Mouse (Mus musculus) mesoderm, embryonic 11.5 days (tissue): ENCODE measurements at regions not wholly inside any gene's neighbourhood (a gene's known extent, or its start where the extent isn't known, plus 50 kb on each side); places are given as distances from the start of the nearest gene placed in this dataset.
"Not testable (repeated sequence)": the region's sequence is repeated elsewhere in the genome, so short reads cannot be mapped to it uniquely, and the experiment has no call there.

ENCODE experiments used
- DNase-seq: peaks from one replicate; pipeline ENCODE4 v3.0.0-alpha.2; 2012; ENCODE audit warnings: low read depth, low spot score

- no peak for DNase-seq
These were observed 60.8 kb downstream of the Dmrta2 start for GRCm38 (mm10) chr4:110038696-110039095.

- no peak for DNase-seq
These were observed 67.2 kb downstream of the Dmrta2 start for GRCm38 (mm10) chr4:110044851-110045618.

GRCm38 (mm10) chr4:110045651-110046269, 67.9 kb downstream of the Dmrta2 start:
- no peak for DNase-seq

- DNase-seq: no peak
These were observed 68.4 kb downstream of the Dmrta2 start for GRCm38 (mm10) chr4:110046270-110046651.

GRCm38 (mm10) chr4:110050393-110051280, 72.8 kb downstream of the Dmrta2 start:
- DNase-seq: peak; percentile 94

GRCm38 (mm10) chr4:110051281-110051665, 73.4 kb downstream of the Dmrta2 start:
- DNase-seq: no peak

- DNase-seq: peak; percentile 43
These were observed 74.0 kb downstream of the Dmrta2 start for GRCm38 (mm10) chr4:110051872-110052271.

- DNase-seq: no peak
These were observed 75.1 kb downstream of the Dmrta2 start for GRCm38 (mm10) chr4:110052998-110053397.

GRCm38 (mm10) chr4:110073836-110074235, 96.0 kb downstream of the Dmrta2 start:
- DNase-seq: no peak

GRCm38 (mm10) chr4:110083371-110083770, 105.5 kb downstream of the Dmrta2 start:
- no peak for DNase-seq

GRCm38 (mm10) chr4:110087570-110088247, 109.9 kb downstream of the Dmrta2 start:
- DNase-seq: peak; percentile 88

- DNase-seq: no peak
These were observed 115.4 kb downstream of the Dmrta2 start for GRCm38 (mm10) chr4:110093040-110093820.

GRCm38 (mm10) chr4:110094541-110094940, 116.7 kb downstream of the Dmrta2 start:
- DNase-seq: no peak

- no peak for DNase-seq
These were observed 118.1 kb downstream of the Dmrta2 start for GRCm38 (mm10) chr4:110095760-110096593.

GRCm38 (mm10) chr4:110104119-110104518, 126.3 kb downstream of the Dmrta2 start:
- DNase-seq: not testable (repeated sequence)

- DNase-seq: no peak
These were observed 128.9 kb downstream of the Dmrta2 start for GRCm38 (mm10) chr4:110106620-110107243.

GRCm38 (mm10) chr4:110119438-110119837, 141.6 kb downstream of the Dmrta2 start:
- peak; percentile 78 for DNase-seq

GRCm38 (mm10) chr4:110119874-110120273, 142.0 kb downstream of the Dmrta2 start:
- DNase-seq: no peak

GRCm38 (mm10) chr4:110120761-110121160, 142.9 kb downstream of the Dmrta2 start:
- DNase-seq: peak; percentile 60
